Mouse (Mus musculus) liver, embryonic 11.5 days (tissue): Measurements from ENCODE around the gene Arcn1. TPM values are rescaled to one million over a fixed set of nuclear protein-coding genes. Genes with fewer than 3 reads are reported as not detected.
"Not testable (repeated sequence)": the region's sequence is repeated elsewhere in the genome, so short reads cannot be mapped to it uniquely, and the experiment has no call there.

Experiments
- ATAC-seq: fragments of 200-750 bp; cut with Nextera tagmentation; replicated peaks from 2 replicates; pipeline ENCODE4 v1.8.0; 2017; ENCODE audit warnings: moderate number of reproducible peaks, mild to moderate bottlenecking, moderate TSS enrichment, moderate library complexity; ENCODE audit not compliant: low FRiP score
- DNase-seq: peaks from one replicate; pipeline ENCODE4 v3.0.0-alpha.2; 2017; ENCODE audit warnings: low spot score
- H3K27ac ChIP-seq: fragments of 300-500 bp; sonication (generic); 2 replicates; pipeline ENCODE4 v1.5.1; 2014; ENCODE audit warnings: mild to moderate bottlenecking, low read depth, low read length, control low read depth
- H3K27me3 ChIP-seq: fragments of 300-500 bp; sonication (generic); replicated peaks from 2 replicates; pipeline ENCODE4 v1.6.1; 2014; ENCODE audit warnings: low read length, mixed read lengths; ENCODE audit not compliant: control insufficient read depth, insufficient read depth
- H3K36me3 ChIP-seq: fragments of 300-500 bp; sonication (generic); 2 replicates; pipeline ENCODE4 v1.6.1; 2014; ENCODE audit warnings: mild to moderate bottlenecking, low read length, moderate library complexity, mixed read lengths; ENCODE audit not compliant: control insufficient read depth, insufficient read depth
- H3K4me1 ChIP-seq: fragments of 300-500 bp; sonication (generic); replicated peaks from 2 replicates; pipeline ENCODE4 v1.6.1; 2014; ENCODE audit warnings: low read length, mixed read lengths; ENCODE audit not compliant: control insufficient read depth, insufficient read depth
- H3K4me2 ChIP-seq: fragments of 300-500 bp; sonication (generic); 2 replicates; pipeline ENCODE4 v1.6.1; 2014; ENCODE audit warnings: mild to moderate bottlenecking, control low read depth, moderate library complexity
- H3K4me3 ChIP-seq: fragments of 300-500 bp; sonication (generic); 2 replicates; pipeline ENCODE4 v1.5.1; 2014; ENCODE audit warnings: low read depth, low read length, control low read depth
- H3K9ac ChIP-seq: fragments of 300-500 bp; sonication (generic); 2 replicates; pipeline ENCODE4 v1.6.1; 2014; ENCODE audit warnings: low read depth, low read length, control low read depth
- H3K9me3 ChIP-seq: fragments of 300-500 bp; sonication (generic); 2 replicates; pipeline ENCODE4 v1.6.1; 2016; ENCODE audit warnings: low read length, inconsistent platforms, mixed read lengths; ENCODE audit not compliant: control insufficient read depth
- WGBS: fragments of 180-500 bp; shearing (Covaris S2); extraction: QIAGEN DNeasy Blood & Tissue Kit; methylation state at CpG from one replicate; pipeline ENCODE4 v1.1.7; 2014; 5-methylcytosine and 5-hydroxymethylcytosine counted together
- polyA plus RNA-seq: library from polyadenylated mRNA; unstranded; fragments of >200 nt; fragmentation: Nextera tagmentation; extraction: Ambion mirVana; gene quantifications from 2 replicates; pipeline ENCODE4 v1.2.1, GENCODE M21; 2014

Gene Arcn1
- polyA plus RNA-seq, 1 experiment from 2014 or later = 171 TPM

DNA sequence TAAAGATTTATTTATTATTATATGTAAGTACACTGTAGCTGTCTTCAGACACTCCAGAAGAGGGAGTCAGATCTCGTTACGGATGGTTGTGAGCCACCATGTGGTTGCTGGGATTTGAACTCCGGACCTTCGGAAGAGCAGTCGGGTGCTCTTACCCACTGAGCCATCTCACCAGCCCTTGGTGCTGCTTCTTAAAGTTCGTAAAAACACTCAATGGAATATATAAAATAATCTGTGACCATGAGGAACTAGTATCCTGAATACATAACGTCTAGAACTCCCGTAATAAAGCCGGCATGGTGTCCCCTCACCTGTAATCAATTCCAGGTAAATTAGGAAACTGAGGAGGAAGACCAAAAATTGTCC lies 367 bp upstream of the Arcn1 start:
- Histone ChIP-seq H3K27ac (peak overlapping the region; percentile 96; the same call in 1 of the 2 replicates), H3K4me3 (peak overlapping the region; percentile 95), H3K9ac (peak overlapping the region; percentile 55; the same call in 1 of the 2 replicates), H3K4me2 (peak overlapping the region; percentile 84), H3K4me1 (peaks cover 16% of the 10 kb centered on the region)
- 41% methylated on average over 7 of the region's 9 CpGs for whole genome bisulfite sequencing
- not testable (repeated sequence) for H3K9me3 ChIP-seq, DNase-seq, ATAC-seq, H3K27me3 ChIP-seq, H3K36me3 ChIP-seq

GRCm38 (mm10) chr9:44760873-44761272 lies 6.8 kb downstream of the Arcn1 start:
- WGBS = 86% methylated on average over 2 of the region's 2 CpGs
- no peak for ATAC-seq

DNA sequence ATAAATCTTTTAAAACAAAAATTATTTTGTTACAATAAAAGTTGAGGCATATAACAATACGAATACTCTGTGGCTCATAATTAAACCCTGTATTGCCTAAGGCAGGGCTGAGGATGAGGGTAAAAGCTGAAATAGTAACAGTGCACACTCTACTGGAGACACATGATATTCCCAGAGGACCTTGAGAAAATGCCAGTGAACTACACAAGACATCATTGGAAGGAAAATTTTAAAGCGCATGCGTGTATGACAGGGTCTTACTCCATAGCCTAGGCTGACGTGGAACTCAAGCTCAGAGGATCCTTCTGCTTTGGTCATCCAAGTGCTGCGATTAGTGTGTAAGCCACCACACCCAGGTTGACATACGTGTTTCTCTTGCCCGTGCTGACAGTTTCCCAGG lies 19.2 kb downstream of the Arcn1 start:
- no peak overlapping the region for H3K4me2 ChIP-seq
- no peak overlapping the region for H3K27ac ChIP-seq
- no peaks in the 10 kb centered on the region for H3K9me3 ChIP-seq
- DNase-seq = no peak
- WGBS = 94% methylated on average over 7 of the region's 7 CpGs
- no peak for ATAC-seq
- no peak overlapping the region for H3K9ac ChIP-seq
- H3K36me3 ChIP-seq = peaks cover 61% of the 10 kb centered on the region
- H3K4me3 ChIP-seq = no peak overlapping the region
- no peaks in the 10 kb centered on the region for H3K27me3 ChIP-seq
- no peaks in the 10 kb centered on the region for H3K4me1 ChIP-seq

More at GRCm38 (mm10) chr9:44760873-44761272, 6.8 kb downstream of the Arcn1 start:
- no peaks in the 10 kb centered on the region for H3K27me3 ChIP-seq
- H3K27ac ChIP-seq = no peak overlapping the region
- H3K4me2 ChIP-seq = no peak overlapping the region
- peaks cover 19% of the 10 kb centered on the region; the same call in 1 of the 2 replicates for H3K36me3 ChIP-seq
- no peaks in the 10 kb centered on the region for H3K9me3 ChIP-seq
- peaks cover 9% of the 10 kb centered on the region; the same call in 1 of the 2 replicates for H3K4me1 ChIP-seq
- no peak overlapping the region for H3K9ac ChIP-seq
- no peak overlapping the region for H3K4me3 ChIP-seq
- no peak for DNase-seq

DNA sequence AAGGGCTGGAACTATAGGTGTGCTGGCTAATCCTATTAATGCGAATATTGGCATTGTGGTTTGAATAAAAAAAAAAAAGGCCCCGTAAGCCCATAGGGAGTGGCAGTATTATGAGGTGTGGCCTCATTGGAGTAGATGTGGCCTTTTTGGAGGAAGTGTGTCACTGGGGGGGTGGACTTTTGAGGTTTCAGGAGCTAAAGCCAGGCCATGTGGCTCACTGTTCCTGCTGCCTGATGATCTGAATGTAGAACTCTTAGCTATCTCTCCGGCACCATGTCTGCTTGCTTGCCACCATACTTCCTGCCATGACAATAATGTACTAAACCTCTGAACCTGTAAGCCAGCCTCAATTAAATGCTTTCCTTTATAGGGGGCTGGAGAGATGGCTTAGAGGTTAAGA lies 20.3 kb downstream of the Arcn1 start:
- ATAC-seq (no peak), DNase-seq (no peak)
- 92% methylated on average over 3 of the region's 3 CpGs for WGBS
- Histone ChIP-seq H3K4me2 (no peak overlapping the region), H3K9ac (no peak overlapping the region), H3K4me1 (no peaks in the 10 kb centered on the region), H3K27ac (no peak overlapping the region), H3K9me3 (no peaks in the 10 kb centered on the region), H3K4me3 (no peak overlapping the region), H3K36me3 (peaks cover 62% of the 10 kb centered on the region), H3K27me3 (no peaks in the 10 kb centered on the region)

GRCm38 (mm10) chr9:44746666-44747065 lies 21.0 kb downstream of the Arcn1 start:
- Histone ChIP-seq H3K4me2 (no peak overlapping the region), H3K27ac (no peak overlapping the region), H3K36me3 (peaks cover 60% of the 10 kb centered on the region), H3K4me3 (no peak overlapping the region), H3K9me3 (no peaks in the 10 kb centered on the region), H3K4me1 (no peaks in the 10 kb centered on the region), H3K27me3 (no peaks in the 10 kb centered on the region), H3K9ac (no peak overlapping the region)
- 91% methylated on average over 3 of the region's 3 CpGs for WGBS
- ATAC-seq (no peak), DNase-seq (no peak)

DNA sequence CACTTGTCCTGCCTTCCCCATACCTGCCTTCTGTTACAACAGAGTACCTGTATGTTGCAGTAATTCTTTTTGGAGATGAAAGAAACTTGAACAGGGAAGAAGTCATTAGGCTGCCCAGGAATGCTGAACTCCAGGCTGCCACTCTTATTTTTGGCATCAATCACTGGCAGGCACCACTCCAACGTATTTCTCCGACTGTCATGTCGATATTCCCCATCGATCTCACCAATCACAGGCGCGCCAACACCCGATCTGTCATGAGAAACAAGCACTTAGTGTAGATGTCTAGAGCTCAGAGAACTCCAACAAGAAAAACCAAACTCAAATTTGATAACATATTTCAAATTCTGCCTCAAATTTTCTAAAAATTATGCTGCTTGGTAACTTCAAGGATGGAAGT lies 22.3 kb downstream of the Arcn1 start:
- no peak overlapping the region for H3K9ac ChIP-seq
- WGBS = 91% methylated on average over 7 of the region's 7 CpGs
- H3K27ac ChIP-seq = no peak overlapping the region
- peaks cover 53% of the 10 kb centered on the region for H3K36me3 ChIP-seq
- no peak overlapping the region for H3K4me2 ChIP-seq
- H3K9me3 ChIP-seq = no peaks in the 10 kb centered on the region
- DNase-seq (no peak), ATAC-seq (no peak)
- no peak overlapping the region for H3K4me3 ChIP-seq
- H3K4me1 ChIP-seq = no peaks in the 10 kb centered on the region
- no peaks in the 10 kb centered on the region for H3K27me3 ChIP-seq

GRCm38 (mm10) chr9:44740663-44741192 lies 26.9 kb downstream of the Arcn1 start:
- 65% methylated on average over 1 of the region's 1 CpGs for WGBS
- Histone ChIP-seq H3K4me2 (no peak overlapping the region), H3K27ac (no peak overlapping the region), H3K9ac (no peak overlapping the region), H3K27me3 (no peaks in the 10 kb centered on the region), H3K4me1 (no peaks in the 10 kb centered on the region), H3K9me3 (no peaks in the 10 kb centered on the region), H3K36me3 (peaks cover 27% of the 10 kb centered on the region), H3K4me3 (no peak overlapping the region)
- DNase-seq (no peak), ATAC-seq (no peak; the same call in 1 of the 2 replicates)

DNA sequence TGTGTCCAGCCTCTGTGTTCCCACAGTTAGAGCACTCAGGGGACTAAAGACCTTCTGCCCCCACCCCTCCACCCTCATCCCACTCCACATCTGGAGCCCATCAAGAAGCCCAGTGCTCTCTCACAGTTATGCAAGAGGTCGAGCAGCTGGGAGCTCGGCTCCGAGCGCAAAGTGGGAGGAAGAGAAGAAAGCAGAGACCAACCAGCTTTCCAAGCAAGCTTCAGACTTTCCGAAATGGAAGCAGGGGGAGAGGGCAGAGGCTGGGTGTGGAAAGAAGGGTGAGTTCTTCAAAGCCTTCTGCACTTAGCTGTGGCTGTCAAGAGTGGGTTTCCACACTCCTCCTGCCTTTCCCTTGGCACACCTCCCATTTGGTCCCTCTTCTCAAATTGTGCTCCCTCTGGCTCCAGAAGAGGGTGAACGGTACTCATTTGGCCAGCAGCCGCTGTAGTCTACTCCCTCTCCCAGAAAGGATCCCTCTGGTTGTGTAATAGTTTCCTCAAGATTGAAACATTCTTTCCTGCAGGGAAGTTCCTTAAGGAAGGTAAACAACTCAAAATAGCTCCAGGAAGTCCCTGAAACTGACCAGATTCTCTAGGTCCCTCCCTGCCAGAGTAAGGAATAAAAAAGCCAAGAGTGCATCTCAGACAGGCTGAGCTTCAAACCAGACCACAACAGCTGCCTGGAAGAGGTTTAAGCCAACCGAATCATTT lies 30.2 kb downstream of the Arcn1 start:
- H3K4me1 ChIP-seq = peaks cover 16% of the 10 kb centered on the region
- H3K27me3 ChIP-seq = peaks cover 13% of the 10 kb centered on the region
- DNase-seq = no peak
- no peaks in the 10 kb centered on the region for H3K9me3 ChIP-seq
- no peak for ATAC-seq
- WGBS = 39% methylated on average over 8 of the region's 8 CpGs
- peaks cover 4% of the 10 kb centered on the region; the same call in 1 of the 2 replicates for H3K36me3 ChIP-seq
- H3K27ac ChIP-seq = no peak overlapping the region
- no peak overlapping the region for H3K9ac ChIP-seq
- H3K4me2 ChIP-seq = no peak overlapping the region
- H3K4me3 ChIP-seq = no peak overlapping the region

- DNase-seq = no peak
- Histone ChIP-seq H3K4me3 (no peak overlapping the region), H3K4me1 (peaks cover 23% of the 10 kb centered on the region), H3K27ac (no peak overlapping the region), H3K9ac (no peak overlapping the region), H3K9me3 (no peaks in the 10 kb centered on the region), H3K4me2 (no peak overlapping the region), H3K36me3 (peaks cover 2% of the 10 kb centered on the region; the same call in 1 of the 2 replicates), H3K27me3 (peaks cover 13% of the 10 kb centered on the region)
- 53% methylated on average over 2 of the region's 2 CpGs for WGBS
- no peak for ATAC-seq
Measured at GRCm38 (mm10) chr9:44736301-44736700, 31.3 kb downstream of the Arcn1 start.
